Mouse (Mus musculus): ENCODE data around the gene Iqcg. TPM values are rescaled to one million over a fixed set of nuclear protein-coding genes. Genes with fewer than 3 reads are reported as not detected.

The Iqcg gene
- polyA plus RNA-seq, 1 experiment from 2014 or later, result 4.7 TPM

MicroRNA genes within 50 kb of the gene (microRNA counts, 519-probe panel; counts per million panel counts)
- microRNA mmu-miR-1947, result not detected

Small RNA genes lying within 50 kb of the gene (microRNA-seq; reads per million reads assigned to microRNA genes)
- not detected for gene Gm22231
- gene Mir1947, result 4.4 reads per million, percentile 16 among the genes with 10 or more reads in this experiment

Other genes starting within 250 kb of the Iqcg start
- not detected in 2 replicates for gene Smbd1, start 245.7 kb downstream of the Iqcg start, polyA plus RNA-seq (2015; fragmentation: Nextera tagmentation; extraction: Ambion mirVana)
- 110 and 122 TPM in 2 replicates for gene Fyttd1, start 178.7 kb downstream of the Iqcg start, polyA plus RNA-seq (2015; fragmentation: Nextera tagmentation; extraction: Ambion mirVana)
- gene Rubcn, start 178.5 kb downstream of the Iqcg start, polyA plus RNA-seq (2015; fragmentation: Nextera tagmentation; extraction: Ambion mirVana), result 32.3 and 33.7 TPM in 2 replicates
- gene Lrch3, start 142.1 kb downstream of the Iqcg start, polyA plus RNA-seq (2015; fragmentation: Nextera tagmentation; extraction: Ambion mirVana), result 36.5 and 39.4 TPM in 2 replicates
- gene Rpl35a, start 235 bp upstream of the Iqcg start, polyA plus RNA-seq (2015; fragmentation: Nextera tagmentation; extraction: Ambion mirVana), result 534 and 571 TPM in 2 replicates
- 3.3 and 3.7 TPM in 2 replicates for gene Lmln, start 6.3 kb upstream of the Iqcg start, polyA plus RNA-seq (2015; fragmentation: Nextera tagmentation; extraction: Ambion mirVana)
- 20.3 and 22.0 TPM in 2 replicates for gene Osbpl11, start 128.9 kb upstream of the Iqcg start, polyA plus RNA-seq (2015; fragmentation: Nextera tagmentation; extraction: Ambion mirVana)
- gene Snx4, start 195.2 kb upstream of the Iqcg start, polyA plus RNA-seq (2015; fragmentation: Nextera tagmentation; extraction: Ambion mirVana), result 74.1 and 79.4 TPM in 2 replicates

Measured in forebrain, embryonic 15.5 days (tissue).